Mouse (Mus musculus) bone marrow, adult 2 months (tissue): ENCODE data around the gene Spag7.

Experiments used
- CTCF ChIP-seq: fragments of 200-500 bp; IDR thresholded peaks from 2 replicates; pipeline ENCODE4 v1.5.1; 2011; ENCODE audit warnings: low read length, control low read depth; ENCODE audit not compliant: control insufficient read depth, insufficient read depth
- POLR2A ChIP-seq: fragments of 200-500 bp; IDR thresholded peaks from 2 replicates; pipeline ENCODE4 v1.6.1; 2011; ENCODE audit warnings: low read depth, mild to moderate bottlenecking, control low read depth, low read length, borderline replicate concordance; ENCODE audit not compliant: control insufficient read depth

- TF ChIP-seq CTCF: no peak
- TF ChIP-seq POLR2A: no peak
These were observed 28.2 kb upstream of the Spag7 start for GRCm38 (mm10) chr11:70697376-70697775.
